1 mouse cellular context compared by ENCODE assay signal in genomic region chr5:143270151-143270519, GRCm38 (mm10).
TF ChIP-seq lines count a peak whose summit lies in the region.

No protein-coding gene starts in this region.

TF ChIP-seq in CH12.LX, 34 proteins besides CTCF, POLR2A, EP300 and RAD21 (continued from another document):
- TF ChIP-seq MAZ (IDR thresholded peaks at IDR 0.05; ENCODE audit: low read depth, low read length) (no peak), IRF4 (IDR thresholded peaks at IDR 0.05; ENCODE audit: low read depth, low read length) (no peak), MXI1 (IDR thresholded peaks at IDR 0.05; ENCODE audit: low read depth, low read length) (no peak; the same call in 1 of the 2 replicates), ZKSCAN1 (IDR thresholded peaks at IDR 0.05; ENCODE audit: borderline replicate concordance, low read depth, low read length) (no peak), UBTF (IDR thresholded peaks at IDR 0.05; ENCODE audit: low read depth, low read length) (no peak), MAX (IDR thresholded peaks at IDR 0.05; ENCODE audit: low read length) (no peak), TBP (conservative IDR thresholded peaks at IDR 0.05; ENCODE audit: low read depth, low read length) (no peak), ZMIZ1 (IDR thresholded peaks at IDR 0.05; ENCODE audit: low read depth, low read length) (no peak), ZNF384 (IDR thresholded peaks at IDR 0.05; ENCODE audit: low read depth, low read length) (no peak), BHLHE40 (IDR thresholded peaks at IDR 0.05; ENCODE audit: low read depth, low read length) (no peak), TCF12 (IDR thresholded peaks at IDR 0.05; ENCODE audit: low read depth, low read length) (no peak)
